ENCODE assay signal across 12 mouse cellular contexts in the genomic region with DNA sequence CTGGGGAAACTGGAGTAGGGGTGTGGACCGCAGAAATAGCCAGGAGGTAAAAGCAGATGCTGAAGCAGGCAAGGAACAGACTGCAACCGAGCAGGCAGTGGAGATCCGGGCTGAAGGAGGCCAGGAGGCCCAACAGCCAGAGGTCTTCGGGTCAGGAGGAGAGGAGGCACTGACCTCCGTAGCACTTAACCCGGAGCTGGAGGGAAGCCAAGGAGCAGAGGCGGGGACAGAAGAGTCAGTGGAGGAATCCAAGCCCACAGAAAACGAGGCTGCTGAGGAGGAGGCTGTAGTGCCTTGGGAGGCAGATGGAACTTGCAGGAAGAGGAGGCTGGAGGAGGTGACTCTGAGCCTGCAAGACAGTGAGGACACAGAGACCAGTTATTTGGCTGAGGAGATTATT. TPM values are rescaled to one million over a fixed set of nuclear protein-coding genes. Genes with fewer than 3 reads are reported as not detected.
DNase-seq lines count a peak whose midpoint lies in the region.
"Had no signal": no experiment of that assay in that cellular context is flagged by ENCODE, and none has a peak within 500 bp of the region (broad histone marks: within the 10 kb centered on the region; RNA-seq: fewer than 3 reads in every experiment).

No protein-coding gene starts in this region.

- peaks cover 5% of the 10 kb centered on the region; the same call in 1 of the 2 replicates for H3K4me1 ChIP-seq in brown adipose tissue, adult 24 weeks (ENCODE audit: control insufficient read depth, insufficient read depth, insufficient read length, low read length)

- DNase-seq in heart, adult 8-10 months (ENCODE audit: low spot score) = peak; percentile 36
- DNase-seq in heart, postnatal 25 days (ENCODE audit: low spot score) = no peak
- DNase-seq in kidney, postnatal 14 days = peak; percentile 68
- peak; percentile 83 for DNase-seq in lung, postnatal 36 days
- DNase-seq in cerebellum, adult 9-10 months = no peak
- DNase-seq in neural tube, embryonic 10.5 days (ENCODE audit: extremely low spot score, low spot score) = no peak
- DNase-seq: cerebellum, adult 2 months had no signal

- H3K4me3 ChIP-seq in brown adipose tissue, adult 24 weeks (ENCODE audit: insufficient read depth, low read depth, low read length) = peak overlapping the region; percentile 20
- H3K4me3 ChIP-seq: hindbrain, embryonic 15.5 days; left cerebral cortex, adult 2 months; lung, embryonic 15.5 days had no signal

- intact Hi-C loops in heart, postnatal 25 days (cut with DNase I) = loop anchor here (2.0 kb wide), 1 partner anchor 50 kb away; no protein-coding TSS in a partner anchor

- H3K27ac ChIP-seq in brown adipose tissue, adult 24 weeks (replicated peaks; ENCODE audit: low read depth, low read length) = peak overlapping the region; percentile 42
- H3K27ac ChIP-seq: hindbrain, embryonic 15.5 days; left cerebral cortex, adult 2 months; lung, embryonic 15.5 days had no signal

RNA-seq across cellular contexts. Expression of gene Cln3, which starts 1.2 kb away (rescaled TPM):
- 10 to 100 TPM; 12.9 to 15.6 (median 14.1) TPM for total RNA-seq in heart, adult 8-10 months (2022)
- 10 to 100 TPM; 11.3 to 13.6 TPM for total RNA-seq in heart, postnatal 25 days (2021)
- polyA plus RNA-seq in brown adipose tissue, adult 24 weeks (2012; ENCODE audit: insufficient read depth, insufficient read length, missing spikeins) = 16.1 and 18.9 TPM in 2 replicates

RNA-seq across cellular contexts. Expression of gene Apobr, which starts 2.1 kb away (rescaled TPM):
- 1 to 10 TPM in 2 of 4 experiments, under 1 TPM in 2; 0.44 to 1.9 (median 0.75) TPM for total RNA-seq in heart, adult 8-10 months (2022)
- total RNA-seq in heart, postnatal 25 days (2021) = under 1 TPM; 0.28 to 0.86 TPM
- 5.8 and 12.6 TPM in 2 replicates for polyA plus RNA-seq in brown adipose tissue, adult 24 weeks (2012; ENCODE audit: insufficient read depth, insufficient read length, missing spikeins)

RNA-seq across cellular contexts. Expression of gene Il27, which starts 7.9 kb away (rescaled TPM):
- total RNA-seq in heart, adult 8-10 months (2022) = not detected
- not detected for total RNA-seq in heart, postnatal 25 days (2021)
- not detected in 2 replicates for polyA plus RNA-seq in brown adipose tissue, adult 24 weeks (2012; ENCODE audit: insufficient read depth, insufficient read length, missing spikeins)
- total RNA-seq: left cerebral cortex, adult 2 months had no signal
- polyA plus RNA-seq: cerebellum, adult 2 months; hindbrain, embryonic 15.5 days; lung, embryonic 15.5 days; stomach, embryonic 16.5 days had no signal

RNA-seq across cellular contexts. Expression of gene Eif3c, which starts 20.6 kb away (rescaled TPM):
- total RNA-seq in heart, adult 8-10 months (2022) = 100 to 1,000 TPM; 141 to 155 (median 143) TPM
- 100 to 1,000 TPM; 130 to 139 TPM for total RNA-seq in heart, postnatal 25 days (2021)
- 108 and 123 TPM in 2 replicates for polyA plus RNA-seq in brown adipose tissue, adult 24 weeks (2012; ENCODE audit: insufficient read depth, insufficient read length, missing spikeins)

RNA-seq across cellular contexts. Expression of gene Nupr1, which starts 43.8 kb away (rescaled TPM):
- 1 to 10 TPM; 3.5 to 5.3 (median 4.7) TPM for total RNA-seq in heart, adult 8-10 months (2022)
- total RNA-seq in heart, postnatal 25 days (2021) = 1 to 10 TPM; 7.7 to 9.4 TPM
- 89.5 and 149 TPM in 2 replicates for polyA plus RNA-seq in brown adipose tissue, adult 24 weeks (2012; ENCODE audit: insufficient read depth, insufficient read length, missing spikeins)

Comparison
In these comparisons a context has a peak if more than half of its experiments do, and no peak if none do; other contexts are left out.
1. DNase-seq: peak in heart, adult 8-10 months (single experiment), kidney, postnatal 14 days (single experiment) and lung, postnatal 36 days (single experiment); none in heart, postnatal 25 days (single experiment), cerebellum, adult 9-10 months (single experiment) and neural tube, embryonic 10.5 days (single experiment).